Mouse (Mus musculus): Measurements from ENCODE around the gene S100a5. TPM values are rescaled to one million over a fixed set of nuclear protein-coding genes. Genes with fewer than 3 reads are reported as not detected.

S100a5 gene
- total RNA-seq, 1 experiment from 2014 or later: not detected

Other genes with a start within 250 kb of the S100a5 start
- gene Slc27a3, start 218.6 kb upstream of the S100a5 start, total RNA-seq (2017): 1.1 and 1.2 TPM in 2 replicates
- 19.2 and 21.7 TPM in 2 replicates for gene Ints3, start 174.9 kb upstream of the S100a5 start, total RNA-seq (2017)
- not detected in 2 replicates for gene Npr1, start 142.7 kb upstream of the S100a5 start, total RNA-seq (2017)
- gene Ilf2, start 132.4 kb upstream of the S100a5 start, total RNA-seq (2017): 200 and 222 TPM in 2 replicates
- gene Snapin, start 117.5 kb upstream of the S100a5 start, total RNA-seq (2017): 37.3 and 43.3 TPM in 2 replicates
- gene Chtop, start 99.0 kb upstream of the S100a5 start, total RNA-seq (2017): 88.3 and 113 TPM in 2 replicates
- 68.0 and 72.4 TPM in 2 replicates for gene S100a1, start 94.1 kb upstream of the S100a5 start, total RNA-seq (2017)
- 45.3 and 46.6 TPM in 2 replicates for gene S100a13, start 94.1 kb upstream of the S100a5 start, total RNA-seq (2017)
- gene S100a14, start 81.7 kb upstream of the S100a5 start, total RNA-seq (2017): not detected in 2 replicates
- gene S100a16, start 71.3 kb upstream of the S100a5 start, total RNA-seq (2017): not detected in 2 replicates
- 0.49 TPM in 1 of 2 replicates, not detected in the other for gene S100a3, start 47.9 kb upstream of the S100a5 start, total RNA-seq (2017)
- gene S100a2, start 18.3 kb upstream of the S100a5 start, total RNA-seq (2017): not detected in 2 replicates
- gene Gm42674, start 6.6 kb upstream of the S100a5 start, total RNA-seq (2017): not detected in 2 replicates
- gene S100a4, start 4.8 kb upstream of the S100a5 start, total RNA-seq (2017): 15.1 and 35.7 TPM in 2 replicates
- 8.0 and 14.7 TPM in 2 replicates for gene S100a6, start 4.4 kb downstream of the S100a5 start, total RNA-seq (2017)
- gene S100a7a, start 45.5 kb downstream of the S100a5 start, total RNA-seq (2017): not detected in 2 replicates
- 430 and 433 TPM in 2 replicates for gene S100a8, start 60.5 kb downstream of the S100a5 start, total RNA-seq (2017)
- gene S100a9, start 87.2 kb downstream of the S100a5 start, total RNA-seq (2017): 306 and 341 TPM in 2 replicates
- gene Pglyrp4, start 118.4 kb downstream of the S100a5 start, total RNA-seq (2017): not detected in 2 replicates
- not detected in 2 replicates for gene Gm5849, start 169.4 kb downstream of the S100a5 start, total RNA-seq (2017)